Mouse (Mus musculus): ENCODE results near the gene Kcne1.

Kcne1 gene

GRCm38 (mm10) chr16:92309126-92309525 is 50.1 kb downstream of the Kcne1 start:
- DNase-seq (ENCODE audit: low read depth, low spot score): no peak

GRCm38 (mm10) chr16:92307947-92308346 is 51.3 kb downstream of the Kcne1 start:
- DNase-seq (ENCODE audit: low read depth, low spot score): no peak

- DNase-seq (ENCODE audit: low read depth, low spot score): no peak
Measured at GRCm38 (mm10) chr16:92305519-92305918, 53.7 kb downstream of the Kcne1 start.

GRCm38 (mm10) chr16:92302506-92302905 is 56.8 kb downstream of the Kcne1 start:
- DNase-seq (ENCODE audit: low read depth, low spot score): no peak

- DNase-seq (ENCODE audit: low read depth, low spot score): peak; percentile 15
Measured at GRCm38 (mm10) chr16:92301989-92302388, 57.3 kb downstream of the Kcne1 start.

- no peak for DNase-seq (ENCODE audit: low read depth, low spot score)
Measured at GRCm38 (mm10) chr16:92301412-92301806, 57.9 kb downstream of the Kcne1 start.

- peak; percentile 97 for DNase-seq (ENCODE audit: low read depth, low spot score)
Measured at GRCm38 (mm10) chr16:92300649-92301411, 58.4 kb downstream of the Kcne1 start, which contains the start of gene Smim11. Gene Smim11 (plus strand): TSS chr16:92301286.

All from mesoderm, embryonic 11.5 days (tissue).